Mouse (Mus musculus): ENCODE results near the gene Cc2d2a.

Cc2d2a gene

DNA sequence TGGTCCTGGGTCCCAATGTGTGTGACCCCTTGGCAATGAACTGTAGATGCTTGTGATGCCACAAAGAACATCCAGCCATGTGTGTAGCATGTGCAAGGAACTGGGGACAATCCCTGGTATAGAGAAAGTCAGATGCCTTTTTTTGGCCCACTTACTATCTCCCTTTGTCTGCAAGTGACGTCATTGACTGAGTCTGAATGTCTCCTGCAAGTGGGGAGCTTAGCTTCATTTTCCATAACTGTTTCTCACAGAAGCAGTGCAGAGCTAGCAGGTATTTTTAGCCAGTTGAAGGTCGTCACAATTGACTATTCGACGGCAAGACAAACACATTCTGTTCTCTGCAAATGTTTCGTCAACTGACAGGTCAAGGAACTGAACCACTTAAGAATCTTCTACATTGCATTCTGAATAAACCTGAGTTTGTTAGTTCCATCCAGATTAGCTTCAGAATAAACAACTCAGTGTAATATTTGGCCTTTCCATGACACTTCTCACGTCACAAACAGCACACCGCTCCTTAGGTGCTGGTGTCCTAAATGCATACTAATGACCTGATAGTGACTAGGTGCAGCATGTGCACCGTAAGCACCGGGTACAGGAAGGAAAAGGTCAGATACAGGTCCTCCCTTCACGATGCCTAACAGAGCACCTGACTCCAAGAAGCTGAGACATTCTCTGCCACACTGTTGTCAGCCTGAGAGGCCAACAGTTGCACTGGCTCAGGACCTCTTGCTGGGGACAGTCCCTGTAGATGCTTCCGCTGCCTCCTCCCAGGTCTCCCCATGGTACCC is 66.4 kb downstream of the Cc2d2a start:
- no peak for DNase-seq (ENCODE audit: low spot score)

DNA sequence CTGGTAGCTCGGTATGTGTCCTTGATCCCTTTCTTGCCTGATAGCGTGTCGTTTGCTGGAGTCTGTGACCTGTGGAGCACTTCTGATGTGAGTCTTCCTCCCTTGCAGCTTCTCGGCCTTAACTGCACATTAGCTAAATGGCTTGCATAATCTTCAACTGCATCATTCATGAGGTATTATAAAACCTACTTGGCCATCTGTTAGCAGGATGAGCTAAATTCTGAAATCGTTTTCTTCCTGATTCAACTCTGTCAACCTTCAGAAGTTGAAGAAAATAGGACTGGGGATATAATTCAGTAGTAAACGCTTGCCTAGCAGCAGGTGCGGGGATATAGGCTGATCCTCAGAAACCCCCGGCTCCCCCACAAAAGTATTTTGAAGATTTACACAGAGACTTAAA is 70.2 kb downstream of the Cc2d2a start:
- no peak for DNase-seq (ENCODE audit: low spot score)

DNA sequence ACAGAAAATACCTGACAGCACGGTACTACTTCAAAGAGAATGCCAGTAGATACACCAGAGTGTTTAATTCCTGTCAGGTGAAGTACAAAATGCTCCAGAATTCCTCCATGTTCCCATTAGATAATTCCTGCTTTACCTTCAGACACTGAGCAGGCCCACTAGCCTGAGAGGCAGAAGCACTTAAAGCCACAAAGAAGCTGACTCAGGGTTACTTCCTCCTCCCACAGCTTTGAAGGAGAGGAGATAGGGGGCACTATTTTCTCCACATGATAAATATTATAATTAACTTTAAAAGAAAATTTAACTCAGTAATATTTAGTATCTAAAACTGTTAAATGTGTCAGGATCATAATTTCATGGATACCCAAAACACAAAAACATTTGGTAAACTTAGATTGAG is 82.0 kb downstream of the Cc2d2a start:
- DNase-seq (ENCODE audit: low spot score): no peak

DNA sequence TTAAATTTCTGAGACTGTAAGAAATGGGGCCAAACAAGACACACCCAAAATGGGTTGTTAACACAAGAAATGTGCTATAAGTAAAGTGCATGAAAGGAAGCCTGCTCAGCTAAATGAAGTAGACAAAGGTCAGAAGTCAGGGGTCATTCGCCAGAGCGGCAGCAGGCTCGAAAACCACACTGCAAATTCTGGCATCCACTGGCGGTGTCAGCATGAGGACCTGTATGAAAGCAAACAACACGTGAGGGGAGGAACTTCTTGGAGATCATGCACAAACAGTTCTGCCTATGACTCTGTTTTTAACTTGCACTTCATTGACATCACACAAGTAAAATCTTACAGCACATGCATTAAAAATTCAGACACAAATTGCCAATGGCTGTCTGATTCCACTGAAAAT is 83.0 kb downstream of the Cc2d2a start:
- DNase-seq (ENCODE audit: low spot score): no peak

DNA sequence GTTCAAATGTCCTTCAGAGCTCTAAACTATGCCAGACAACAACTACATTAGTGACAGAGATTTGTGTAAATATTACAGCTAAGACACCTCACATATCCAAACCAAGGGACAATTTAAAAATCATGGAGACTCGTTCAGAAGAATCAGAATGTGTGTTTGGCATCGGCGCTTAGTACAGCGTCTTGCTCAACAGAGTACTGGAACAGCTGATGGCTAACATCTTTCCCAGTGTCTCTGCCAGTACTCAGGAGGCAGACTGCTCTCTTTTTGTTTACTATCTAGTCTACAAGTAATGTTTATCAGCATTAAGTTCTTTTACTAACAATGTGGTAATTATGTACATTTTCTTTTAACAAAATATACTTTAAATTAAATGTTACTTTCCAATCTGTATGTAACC is 85.9 kb downstream of the Cc2d2a start:
- DNase-seq (ENCODE audit: low spot score): no peak

DNA sequence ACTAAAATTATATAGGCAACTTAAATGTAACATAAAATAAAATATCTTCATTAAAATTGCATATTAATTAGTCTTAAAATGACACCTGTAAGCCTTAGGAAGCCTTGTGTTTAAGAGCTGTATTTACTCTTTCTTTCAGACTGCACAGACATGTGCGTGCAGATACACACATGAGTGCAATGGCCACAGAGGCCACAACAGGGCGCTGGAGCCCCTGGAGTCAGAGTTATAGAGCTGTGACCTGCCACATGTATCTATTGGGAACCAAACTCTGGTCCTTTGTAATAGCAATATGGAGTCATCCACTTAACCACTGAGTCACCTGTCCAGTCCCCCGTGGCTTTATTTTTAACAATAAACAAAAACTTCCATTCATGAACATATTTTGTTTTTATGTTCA is 86.9 kb downstream of the Cc2d2a start:
- no peak for DNase-seq (ENCODE audit: low spot score)

DNA sequence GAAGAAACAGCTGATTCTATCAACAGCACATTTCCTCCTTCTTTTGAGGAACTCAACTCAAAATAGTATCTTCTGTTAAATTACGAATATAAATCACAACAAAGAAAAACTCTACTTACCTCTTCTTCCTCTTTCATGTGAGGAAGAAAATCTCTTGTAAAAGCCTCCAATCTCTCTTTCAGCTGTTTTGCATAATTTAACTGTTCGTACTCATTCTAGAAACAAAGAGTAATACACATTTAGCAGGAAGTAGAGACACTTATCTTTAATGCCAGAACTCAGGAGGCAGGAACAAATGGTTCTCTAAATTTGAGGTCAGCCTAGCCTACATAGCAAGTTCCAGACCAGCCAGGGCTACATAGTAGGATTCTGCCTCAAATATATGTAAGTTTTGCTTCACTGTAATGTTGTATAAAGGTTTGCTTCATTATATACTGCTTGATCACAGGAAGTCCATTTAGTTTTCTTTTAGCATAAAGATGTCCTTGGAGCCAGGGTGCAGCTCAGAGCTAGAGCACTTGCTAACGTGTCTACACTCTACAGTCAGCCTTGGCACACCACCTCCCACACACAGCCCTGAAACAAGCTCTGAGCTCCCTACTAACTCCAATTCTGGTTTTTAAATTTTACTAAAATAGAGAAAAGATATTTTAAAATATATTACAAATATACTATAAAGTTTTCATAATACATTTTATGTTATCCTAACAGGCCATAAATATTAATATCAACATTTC is 108.6 kb downstream of the Cc2d2a start:
- no peak for DNase-seq (ENCODE audit: low spot score)

DNA sequence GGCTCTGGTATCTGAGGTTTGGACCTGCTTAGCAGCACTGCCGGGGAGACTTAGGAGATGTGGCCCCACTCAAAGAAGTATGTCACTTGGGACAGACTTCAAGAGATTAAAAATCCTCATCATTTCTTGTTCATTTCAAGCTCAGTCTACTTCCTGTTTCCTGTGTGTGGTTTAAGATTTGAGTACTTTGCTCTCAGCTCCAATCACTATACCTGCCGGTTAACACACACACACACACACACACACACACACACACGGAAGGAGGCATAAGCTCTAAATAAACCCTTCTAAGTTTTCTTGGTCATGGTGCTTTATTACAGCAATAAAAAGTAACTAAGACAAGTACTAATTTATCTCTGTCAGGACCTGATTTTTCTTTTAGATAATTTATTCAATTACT is 109.4 kb downstream of the Cc2d2a start:
- DNase-seq (ENCODE audit: low spot score): no peak

DNA sequence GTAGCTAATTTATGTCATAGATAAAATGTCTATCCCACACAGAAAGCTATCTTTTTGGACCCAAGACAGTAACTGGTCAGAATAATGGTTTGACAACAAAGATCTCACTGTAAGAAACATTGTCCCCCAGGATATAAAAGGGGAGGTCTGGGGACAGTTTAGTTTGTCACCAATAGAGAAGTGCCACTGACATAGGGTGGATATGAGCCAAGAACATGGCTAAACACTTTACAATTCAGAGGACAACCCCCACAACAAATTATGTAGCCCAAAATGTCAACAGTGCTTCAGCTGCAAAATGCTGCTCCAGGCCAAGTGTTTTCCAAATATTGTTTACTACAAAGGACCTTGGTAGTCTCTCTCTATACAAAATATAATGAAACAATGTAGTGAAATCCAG is 114.3 kb downstream of the Cc2d2a start:
- DNase-seq (ENCODE audit: low spot score): no peak

DNA sequence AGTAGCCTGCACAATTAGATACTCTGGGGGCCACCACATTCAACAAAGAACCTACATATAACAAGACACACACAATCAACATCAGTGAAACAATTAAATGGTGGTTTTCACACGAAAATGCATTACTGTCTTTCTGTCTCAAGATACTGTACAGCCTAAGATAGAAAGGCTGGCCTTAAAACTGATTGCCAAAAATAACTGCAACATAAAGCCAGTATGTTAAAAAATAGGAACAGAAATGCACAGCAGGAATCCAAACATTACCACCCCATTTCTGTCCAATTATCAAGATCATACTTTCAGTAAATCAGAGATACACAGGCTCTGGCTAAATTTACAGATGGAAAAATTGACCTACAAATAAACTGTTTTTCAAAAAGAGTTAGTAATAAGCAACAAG is 114.8 kb downstream of the Cc2d2a start:
- DNase-seq (ENCODE audit: low spot score): no peak

DNA sequence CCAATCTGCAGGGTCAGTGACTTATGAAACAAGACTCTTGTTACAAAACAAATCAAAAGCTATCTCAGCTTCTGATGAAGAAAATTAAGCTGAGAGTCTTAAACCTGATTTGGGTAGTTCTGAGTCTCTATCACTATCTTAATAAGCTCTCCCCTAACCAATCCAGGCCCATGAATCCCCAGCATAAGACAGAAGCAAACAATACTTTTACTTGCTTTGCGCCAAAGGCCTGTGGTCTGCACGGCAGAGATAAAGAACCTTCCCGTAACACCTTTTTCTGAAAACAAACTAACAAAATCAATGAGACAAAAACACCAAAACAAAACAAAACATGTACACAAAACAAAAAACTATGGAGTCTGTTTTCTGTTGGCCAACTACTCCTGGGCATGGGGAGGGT is 116.4 kb downstream of the Cc2d2a start:
- DNase-seq (ENCODE audit: low spot score): no peak

DNA sequence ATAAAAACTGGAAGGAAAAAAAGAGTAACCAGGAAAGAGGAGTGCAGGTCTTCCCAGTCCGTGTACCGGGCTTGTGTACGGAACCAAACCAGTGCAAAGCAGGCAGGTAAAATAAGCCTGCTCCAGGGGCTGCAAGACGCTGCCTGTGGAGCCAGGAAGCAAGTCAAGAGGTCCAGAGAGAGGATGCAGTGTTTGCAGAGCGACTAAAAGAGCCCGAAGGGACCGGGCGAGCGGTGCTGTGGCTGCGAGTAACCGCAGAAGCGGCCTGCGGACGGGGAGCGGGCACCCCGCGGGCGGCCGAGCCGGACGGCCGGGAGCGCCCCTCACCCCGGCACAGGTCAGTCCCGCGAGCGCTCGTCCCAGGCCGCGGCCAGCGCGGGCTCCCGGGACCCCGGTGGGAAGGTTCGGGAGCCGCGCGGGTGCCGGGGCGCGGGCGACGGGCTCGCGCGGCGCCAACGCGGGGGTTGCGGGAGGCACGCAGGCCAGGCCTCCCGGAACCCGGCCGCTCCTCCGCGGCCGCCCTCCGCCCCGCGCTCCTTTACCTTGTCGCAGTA is 119.4 kb downstream of the Cc2d2a start:
- DNase-seq (ENCODE audit: low spot score): peak; percentile 69

DNA sequence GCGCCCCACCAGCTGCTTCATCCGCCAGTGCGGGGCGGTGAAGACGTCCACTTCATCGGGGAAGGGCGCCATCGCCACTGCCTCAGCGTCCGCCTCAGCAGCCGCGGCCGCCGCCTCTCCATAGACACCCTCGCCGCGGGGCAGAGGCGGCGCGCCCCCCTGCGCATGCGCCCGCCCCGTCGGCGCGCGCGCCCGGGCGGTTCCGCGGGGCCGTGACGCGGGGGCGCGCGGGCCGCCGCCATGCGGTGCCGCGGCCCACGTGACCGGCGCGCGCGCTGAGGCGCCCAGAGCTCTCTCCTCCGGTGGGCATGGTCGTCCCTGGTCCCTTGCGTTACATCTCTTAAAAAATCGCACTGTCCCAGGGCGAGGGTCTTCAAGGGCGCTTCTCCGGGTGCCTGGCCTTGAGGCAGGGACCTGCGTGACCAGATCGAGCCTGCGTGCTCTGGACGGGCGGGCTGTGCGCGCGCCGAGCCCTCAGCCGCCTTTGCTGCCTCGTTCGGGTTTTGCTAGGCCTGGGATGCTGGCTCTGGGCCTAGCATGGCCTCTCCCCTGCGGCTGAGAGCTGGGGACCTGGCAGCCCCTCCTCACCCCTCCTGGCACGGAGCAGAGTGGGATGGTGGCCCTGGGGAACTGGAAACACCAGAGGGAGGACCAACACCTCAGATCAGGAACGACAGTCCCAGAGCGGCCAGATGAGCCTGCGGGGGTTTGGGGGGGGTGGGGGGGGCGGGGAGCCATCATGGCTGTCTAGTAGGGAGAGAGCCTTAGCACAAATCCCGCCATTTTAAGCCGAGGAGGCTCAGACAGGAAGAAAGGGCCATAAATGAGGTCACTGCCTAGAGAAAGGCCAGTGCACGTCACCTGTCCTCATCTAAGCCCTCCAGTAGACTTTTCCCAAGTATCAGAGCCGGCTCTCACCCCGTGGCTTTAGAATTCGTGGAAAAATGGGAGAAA is 120.1 kb downstream of the Cc2d2a start:
- DNase-seq (ENCODE audit: low spot score): peak; percentile 85

DNA sequence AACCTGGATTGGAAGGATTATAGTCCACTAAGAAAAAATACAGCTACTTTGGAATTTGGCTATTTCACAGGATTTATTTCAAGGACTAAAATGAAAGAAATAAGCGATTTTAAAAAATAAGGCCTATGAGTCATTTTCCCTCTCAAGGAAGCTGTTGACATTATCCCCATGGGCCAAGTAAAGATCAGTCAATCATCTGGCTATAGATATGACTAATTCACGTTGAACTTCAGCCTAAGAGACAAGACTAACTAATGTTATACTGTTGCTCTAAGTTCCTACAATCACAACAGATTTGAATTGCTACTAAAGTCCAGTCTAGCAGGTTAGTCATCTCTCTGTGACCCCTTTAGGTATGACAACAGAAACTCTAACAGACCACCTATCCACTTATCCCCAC is 121.8 kb downstream of the Cc2d2a start:
- no peak for DNase-seq (ENCODE audit: low spot score)

DNA sequence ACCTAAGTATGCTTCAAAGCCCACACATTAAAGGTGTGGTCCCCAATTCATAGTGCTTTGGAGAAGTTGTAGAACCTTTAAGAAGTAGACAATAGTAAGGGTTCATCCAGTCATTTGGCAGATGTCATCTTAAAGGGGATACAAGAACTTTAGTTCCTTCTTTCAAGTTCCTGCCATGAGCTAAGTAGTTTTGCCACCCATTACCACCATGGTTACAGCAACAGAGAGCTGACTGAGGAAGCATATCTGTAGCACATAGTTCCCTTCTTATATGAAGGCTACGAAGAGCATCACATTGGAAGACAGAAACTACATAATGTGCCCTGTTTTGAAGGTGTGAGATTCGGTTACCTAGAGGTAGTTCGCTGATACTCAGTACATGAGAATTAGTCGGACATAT is 124.5 kb downstream of the Cc2d2a start:
- DNase-seq (ENCODE audit: low spot score): no peak

DNA sequence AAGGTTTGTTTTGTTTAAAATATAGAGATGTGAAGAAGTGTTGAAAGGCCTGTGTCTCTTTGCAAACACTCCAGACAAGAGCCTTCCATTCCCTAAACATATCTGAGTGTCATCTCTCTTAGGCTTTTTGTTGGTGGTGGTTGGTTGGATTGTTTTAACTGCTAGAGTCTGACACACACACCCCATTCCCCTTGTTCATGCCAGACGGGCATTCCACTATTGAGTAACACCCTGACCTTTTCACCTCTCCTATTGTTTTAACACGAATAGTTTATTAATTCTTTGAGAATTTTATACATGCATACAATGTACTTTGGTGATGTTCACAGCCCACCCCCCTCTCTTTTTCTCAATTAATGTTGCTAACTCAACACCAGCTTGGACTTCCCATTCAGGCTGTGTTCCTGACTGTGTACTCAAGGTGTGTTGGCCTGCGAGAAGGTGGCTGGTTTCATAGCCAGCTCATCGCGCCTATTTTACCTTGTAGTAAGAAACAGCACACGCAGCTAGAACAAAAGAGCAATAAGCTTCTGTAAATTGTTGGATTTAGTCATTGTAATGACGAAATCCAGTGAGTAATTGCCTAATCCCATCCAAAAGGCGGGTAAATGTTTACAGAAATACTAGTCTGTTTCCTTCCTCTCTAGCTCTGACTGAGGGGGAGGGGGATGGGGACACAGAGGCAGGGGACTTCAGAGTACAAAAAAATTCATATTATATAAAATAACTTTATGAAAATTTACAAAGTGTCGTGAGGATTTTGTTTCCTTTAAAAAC is 126.0 kb downstream of the Cc2d2a start:
- no peak for DNase-seq (ENCODE audit: low spot score)

All from testis, postnatal 14 days (tissue).